In genomic region chr5:141866042-141866441, GRCm38 (mm10) we compare ENCODE assay signal across 24 mouse cellular contexts.
A peak's percentile ranks its signal among the peaks of the same experiment; 100 is the strongest.
DNase-seq lines count a peak whose midpoint lies in the region; ATAC-seq and TF ChIP-seq lines count a peak whose summit lies in the region.
"Had no signal": no experiment of that assay in that cellular context is flagged by ENCODE, and none has a peak within 500 bp of the region (broad histone marks: within the 10 kb centered on the region; RNA-seq: fewer than 3 reads in every experiment).

No protein-coding gene starts in this region.

- no peaks in the 10 kb centered on the region for H3K9me3 ChIP-seq in hindbrain, postnatal 0 days (ENCODE audit: low read length)
- H3K9me3 ChIP-seq in hindbrain, embryonic 11.5 days (ENCODE audit: control insufficient read depth, low read length): no peaks in the 10 kb centered on the region
- H3K9me3 ChIP-seq: forebrain, embryonic 10.5 days; heart, embryonic 15.5 days; hindbrain, embryonic 15.5 days; intestine, embryonic 15.5 days; limb, embryonic 10.5 days; liver, embryonic 15.5 days; midbrain, embryonic 12.5 days; neural tube, embryonic 12.5 days had no signal

- no peak overlapping the region for H3K9ac ChIP-seq in hindbrain, postnatal 0 days (replicated peaks; ENCODE audit: low read length)
- H3K9ac ChIP-seq in hindbrain, embryonic 11.5 days (ENCODE audit: low read depth, low read length): no peak overlapping the region
- H3K9ac ChIP-seq: heart, embryonic 15.5 days; hindbrain, embryonic 15.5 days; intestine, embryonic 15.5 days; liver, embryonic 15.5 days; midbrain, embryonic 12.5 days; neural tube, embryonic 12.5 days had no signal

- H3K4me2 ChIP-seq in hindbrain, postnatal 0 days (ENCODE audit: low read depth, low read length): no peak overlapping the region
- no peak overlapping the region for H3K4me2 ChIP-seq in hindbrain, embryonic 11.5 days (replicated peaks; ENCODE audit: low read depth, low read length)
- H3K4me2 ChIP-seq: heart, embryonic 15.5 days; hindbrain, embryonic 15.5 days; intestine, embryonic 15.5 days; liver, embryonic 15.5 days; midbrain, embryonic 12.5 days; neural tube, embryonic 12.5 days had no signal

- peak; percentile 46 for DNase-seq in hindbrain, postnatal 0 days (ENCODE audit: low spot score)
- no peak for DNase-seq in hindbrain, embryonic 11.5 days (ENCODE audit: low spot score)
- peak; percentile 45 for DNase-seq in kidney, postnatal 4 days
- DNase-seq in kidney, adult 9 months: no peak
- peak; percentile 33 for DNase-seq in right cerebral cortex, postnatal 4 days
- no peak for DNase-seq in right cerebral cortex, postnatal 14 days
- DNase-seq in retina, embryonic 14.5 days (ENCODE audit: low spot score): no peak
- DNase-seq: adrenal gland, adult 8-10 months; cerebellum, adult 18-20 months; cerebellum, postnatal 36 days; gastrocnemius, adult 2 months; heart, postnatal 4 days; liver; lung, postnatal 10 days; retina, postnatal 1 day; thymus, postnatal 4 days had no signal

- WGBS in hindbrain, postnatal 0 days: 83% methylated on average over 3 of the region's 3 CpGs
- 78% methylated on average over 3 of the region's 3 CpGs for WGBS in hindbrain, embryonic 11.5 days

- H3K27ac ChIP-seq in hindbrain, postnatal 0 days: no peak overlapping the region
- H3K27ac ChIP-seq in hindbrain, embryonic 11.5 days (ENCODE audit: low read depth, low read length): no peak overlapping the region
- H3K27ac ChIP-seq: forebrain, embryonic 10.5 days; gastrocnemius, adult 2 months; heart, embryonic 15.5 days; hindbrain, embryonic 15.5 days; intestine, embryonic 15.5 days; liver, embryonic 15.5 days; midbrain, embryonic 12.5 days; neural tube, embryonic 12.5 days had no signal

- peak; percentile 63 for TF ChIP-seq CTCF in hindbrain, postnatal 0 days (IDR thresholded peaks at IDR 0.05; ENCODE audit: low read depth)

- no peak overlapping the region for H3K4me3 ChIP-seq in hindbrain, postnatal 0 days (ENCODE audit: low read length)
- H3K4me3 ChIP-seq in hindbrain, embryonic 11.5 days (ENCODE audit: low read depth, low read length): no peak overlapping the region
- H3K4me3 ChIP-seq: forebrain, embryonic 10.5 days; gastrocnemius, adult 2 months; heart, embryonic 15.5 days; hindbrain, embryonic 15.5 days; intestine, embryonic 15.5 days; limb, embryonic 10.5 days; liver, embryonic 15.5 days; midbrain, embryonic 12.5 days; neural tube, embryonic 12.5 days had no signal

- no peaks in the 10 kb centered on the region for H3K4me1 ChIP-seq in hindbrain, postnatal 0 days (ENCODE audit: insufficient read depth, low read length)
- H3K4me1 ChIP-seq in hindbrain, embryonic 11.5 days (replicated peaks; ENCODE audit: control insufficient read depth, insufficient read depth, low read length): no peaks in the 10 kb centered on the region
- H3K4me1 ChIP-seq: heart, embryonic 15.5 days; hindbrain, embryonic 15.5 days; liver, embryonic 15.5 days; midbrain, embryonic 12.5 days had no signal

- no peaks in the 10 kb centered on the region for H3K27me3 ChIP-seq in hindbrain, postnatal 0 days (ENCODE audit: insufficient read depth, low read length)
- no peaks in the 10 kb centered on the region for H3K27me3 ChIP-seq in hindbrain, embryonic 11.5 days (ENCODE audit: control insufficient read depth, insufficient read depth, low read length)
- H3K27me3 ChIP-seq: heart, embryonic 15.5 days; hindbrain, embryonic 15.5 days; intestine, embryonic 15.5 days; liver, embryonic 15.5 days; neural tube, embryonic 12.5 days had no signal

- no peaks in the 10 kb centered on the region for H3K36me3 ChIP-seq in hindbrain, postnatal 0 days (ENCODE audit: insufficient read depth, low read length)
- no peaks in the 10 kb centered on the region for H3K36me3 ChIP-seq in hindbrain, embryonic 11.5 days (ENCODE audit: control insufficient read depth, insufficient read depth, low read length)
- H3K36me3 ChIP-seq: forebrain, embryonic 10.5 days; heart, embryonic 15.5 days; hindbrain, embryonic 15.5 days; intestine, embryonic 15.5 days; limb, embryonic 10.5 days; liver, embryonic 15.5 days; midbrain, embryonic 12.5 days; neural tube, embryonic 12.5 days had no signal

- ATAC-seq in hindbrain, postnatal 0 days: no peak
- ATAC-seq in hindbrain, embryonic 11.5 days (ENCODE audit: low FRiP score): no peak
- ATAC-seq: intestine, embryonic 15.5 days had no signal

Comparison
In these comparisons a context has a peak if more than half of its experiments do, and no peak if none do; other contexts are left out.
1. DNase-seq: peak in hindbrain, postnatal 0 days (single experiment), kidney, postnatal 4 days (2 of 2) and right cerebral cortex, postnatal 4 days (single experiment); none in hindbrain, embryonic 11.5 days (single experiment), kidney, adult 9 months (single experiment), right cerebral cortex, postnatal 14 days (single experiment) and retina, embryonic 14.5 days (single experiment).